Mouse (Mus musculus) kidney, embryonic 15.5 days (tissue): Measurements from ENCODE around the gene Dctn1. TPM values are rescaled to one million over a fixed set of nuclear protein-coding genes. Genes with fewer than 3 reads are reported as not detected.

Experiments
- ATAC-seq: fragments of 200-750 bp; cut with Nextera tagmentation; replicated peaks from 2 replicates; pipeline ENCODE4 v1.8.0; 2017; ENCODE audit warnings: moderate TSS enrichment; ENCODE audit not compliant: low FRiP score
- H3K27ac ChIP-seq: fragments of 300-500 bp; sonication (generic); 2 replicates; pipeline ENCODE4 v1.5.1; 2015; ENCODE audit warnings: mild to moderate bottlenecking, inconsistent platforms
- H3K27me3 ChIP-seq: fragments of 300-500 bp; sonication (generic); 2 replicates; pipeline ENCODE4 v1.6.1; 2015; ENCODE audit warnings: inconsistent platforms
- H3K36me3 ChIP-seq: fragments of 300-500 bp; sonication (generic); 2 replicates; pipeline ENCODE4 v1.6.1; 2015; ENCODE audit warnings: inconsistent platforms
- H3K4me1 ChIP-seq: fragments of 300-500 bp; sonication (generic); 2 replicates; pipeline ENCODE4 v1.6.1; 2015; ENCODE audit warnings: inconsistent platforms
- H3K4me2 ChIP-seq: fragments of 300-500 bp; sonication (generic); 2 replicates; pipeline ENCODE4 v1.6.1; 2015; ENCODE audit warnings: moderate library complexity, mild to moderate bottlenecking, inconsistent platforms
- H3K4me3 ChIP-seq: fragments of 300-500 bp; sonication (generic); replicated peaks from 2 replicates; pipeline ENCODE4 v1.5.1; 2015; ENCODE audit warnings: mild to moderate bottlenecking, inconsistent platforms
- H3K9ac ChIP-seq: fragments of 300-500 bp; sonication (generic); 2 replicates; pipeline ENCODE4 v1.6.1; 2015; ENCODE audit warnings: mild to moderate bottlenecking, inconsistent platforms
- H3K9me3 ChIP-seq: fragments of 300-500 bp; sonication (generic); replicated peaks from 2 replicates; pipeline ENCODE4 v1.6.1; 2016; ENCODE audit warnings: inconsistent platforms
- WGBS: fragments of 180-500 bp; shearing (Covaris S2); methylation state at CpG from one replicate; pipeline ENCODE4 v1.1.7; 2015; ENCODE audit warnings: mixed read lengths; 5-methylcytosine and 5-hydroxymethylcytosine counted together
- polyA plus RNA-seq: library from polyadenylated mRNA; unstranded; fragments of >200 nt; fragmentation: Nextera tagmentation; extraction: Ambion mirVana; gene quantifications from 2 replicates; pipeline ENCODE4 v1.2.1, GENCODE M21; 2015

Dctn1 gene
- 89.2 and 93.9 TPM in 2 replicates for polyA plus RNA-seq

DNA sequence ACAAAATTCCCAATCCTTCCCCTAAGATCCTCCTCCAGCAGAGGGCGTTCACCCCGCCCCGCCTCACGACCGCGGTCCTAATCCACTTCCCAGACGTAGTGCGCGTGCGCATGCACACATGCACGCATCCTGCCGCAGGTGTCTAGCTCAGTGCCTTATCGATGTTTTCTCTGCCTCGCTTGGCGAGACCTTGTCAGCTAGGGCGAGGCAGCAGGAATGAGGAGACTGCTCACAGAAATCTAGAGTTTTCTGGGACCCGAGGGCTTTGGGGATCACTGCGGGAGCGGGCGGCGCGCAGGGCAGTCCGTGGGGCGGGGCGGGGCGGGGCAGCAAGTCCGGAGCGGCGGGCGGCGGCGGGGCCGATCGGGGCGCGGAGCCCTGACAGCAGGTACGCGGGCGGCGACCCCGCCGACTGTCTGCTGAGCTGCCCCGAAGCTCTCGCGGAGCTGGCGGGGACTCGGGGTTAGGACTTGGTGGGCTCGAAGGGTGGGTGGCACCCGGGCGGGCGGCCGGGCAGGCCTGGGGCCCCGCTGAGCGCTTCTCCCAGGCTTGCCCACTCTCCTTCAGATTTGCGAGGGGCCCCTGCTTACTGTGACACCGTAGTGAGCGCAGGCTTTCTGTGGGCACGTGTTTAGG is at the start of gene Dctn1:
Gene Dctn1, plus strand, starts transcription at position 314 of the 636 bp plus-strand sequence.
- Histone ChIP-seq H3K4me3 (peak within 1 kb of the TSS; percentile 92), H3K36me3 (no peaks in the 10 kb centered on the region), H3K9me3 (no peaks in the 10 kb centered on the region), H3K27ac (peak within 1 kb of the TSS; percentile 87), H3K9ac (peak within 1 kb of the TSS; percentile 90), H3K27me3 (peaks cover 20% of the 10 kb centered on the region), H3K4me2 (peak within 1 kb of the TSS; percentile 72), H3K4me1 (peaks cover 59% of the 10 kb centered on the region)
- WGBS: under 1% methylated on average over 57 of the region's 58 CpGs
- peak; percentile 83 for ATAC-seq

DNA sequence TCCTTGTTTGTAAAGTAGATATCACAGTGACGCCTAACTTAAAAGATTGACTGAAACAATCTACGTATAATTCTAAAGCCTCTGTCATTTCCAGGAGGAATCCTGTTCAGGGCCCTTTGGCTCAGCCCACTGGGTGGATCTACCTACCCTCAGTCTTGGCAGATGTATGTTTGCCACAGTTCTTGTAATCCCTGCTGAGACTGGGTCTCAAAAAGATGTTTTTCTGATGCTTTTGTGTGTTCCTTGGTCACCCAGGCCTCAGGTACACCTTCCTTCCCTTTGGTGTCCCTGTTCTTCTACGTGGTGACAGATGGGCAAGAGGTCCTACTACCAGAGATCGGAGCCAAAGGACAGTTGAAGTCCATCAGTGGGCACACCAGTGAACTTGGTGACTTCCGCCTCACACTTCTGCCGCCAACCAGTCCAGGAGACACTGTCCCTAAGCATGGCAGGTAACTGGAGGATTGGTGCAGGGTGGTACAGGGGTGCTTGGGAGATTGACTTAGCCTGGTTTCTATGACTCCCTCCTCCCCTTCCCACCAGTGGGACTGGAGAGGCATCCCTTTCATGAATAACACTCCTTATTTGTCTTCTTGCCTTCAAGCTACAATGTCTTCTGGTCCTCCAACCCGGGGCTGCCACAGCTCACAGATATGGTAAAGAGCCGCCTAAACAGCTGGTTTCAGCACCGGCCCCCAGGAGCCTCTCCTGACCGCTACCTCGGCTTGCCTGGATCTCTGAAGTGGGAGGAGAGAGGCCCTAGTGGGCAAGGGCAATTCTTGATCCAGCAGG is 49.2 kb upstream of the Dctn1 start:
- Histone ChIP-seq H3K9me3 (no peaks in the 10 kb centered on the region), H3K4me2 (peak overlapping the region; percentile 93), H3K27me3 (no peaks in the 10 kb centered on the region), H3K4me3 (peak overlapping the region; percentile 92), H3K9ac (peak overlapping the region; percentile 88), H3K4me1 (peaks cover 59% of the 10 kb centered on the region), H3K36me3 (peaks cover 32% of the 10 kb centered on the region), H3K27ac (peak overlapping the region; percentile 90; the same call in 1 of the 2 replicates)
- no peak for ATAC-seq
- WGBS: 71% methylated on average over 11 of the region's 11 CpGs

DNA sequence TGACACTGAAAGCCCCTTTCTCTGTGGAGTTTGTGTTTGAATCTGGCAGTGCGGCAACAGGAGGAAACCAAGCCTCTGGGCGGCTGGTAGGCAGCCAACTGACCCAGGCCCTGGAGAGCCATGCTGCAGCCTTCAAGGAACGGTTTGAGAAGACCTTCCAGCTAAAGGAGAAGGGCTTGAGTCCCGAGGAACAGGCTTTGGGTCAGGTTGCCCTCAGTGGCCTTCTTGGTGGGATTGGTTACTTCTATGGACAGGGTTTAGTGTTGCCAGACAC is 48.6 kb upstream of the Dctn1 start:
- Histone ChIP-seq H3K27me3 (no peaks in the 10 kb centered on the region), H3K4me1 (peaks cover 60% of the 10 kb centered on the region), H3K36me3 (peaks cover 32% of the 10 kb centered on the region), H3K4me3 (0 out of 2 replicates have a peak overlapping the region, but pooled peaks have one; percentile 92), H3K9me3 (no peaks in the 10 kb centered on the region), H3K9ac (0 out of 2 replicates have a peak overlapping the region, but pooled peaks have one; percentile 88), H3K27ac (0 out of 2 replicates have a peak overlapping the region, but pooled peaks have one; percentile 7), H3K4me2 (no peak overlapping the region)
- no peak for ATAC-seq
- WGBS: 90% methylated on average over 4 of the region's 4 CpGs

DNA sequence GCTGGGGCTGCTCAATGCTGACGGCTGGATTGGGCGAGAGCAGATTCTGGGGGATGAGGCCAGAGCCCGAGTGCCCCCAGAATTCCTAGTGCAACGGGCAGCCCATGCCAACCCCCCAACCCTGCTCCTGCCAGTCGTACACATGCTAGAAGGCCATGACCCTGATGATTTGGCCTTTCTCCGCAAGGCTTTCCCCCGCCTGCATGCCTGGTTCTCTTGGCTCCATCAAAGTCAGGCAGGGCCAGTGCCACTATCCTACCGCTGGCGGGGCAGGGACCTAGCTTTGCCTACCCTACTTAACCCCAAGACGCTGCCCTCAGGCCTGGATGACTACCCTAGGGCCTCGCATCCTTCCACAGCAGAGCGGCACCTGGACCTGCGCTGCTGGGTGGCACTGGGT is 48.1 kb upstream of the Dctn1 start:
- no peak overlapping the region for H3K4me3 ChIP-seq
- H3K27ac ChIP-seq: no peak overlapping the region

DNA sequence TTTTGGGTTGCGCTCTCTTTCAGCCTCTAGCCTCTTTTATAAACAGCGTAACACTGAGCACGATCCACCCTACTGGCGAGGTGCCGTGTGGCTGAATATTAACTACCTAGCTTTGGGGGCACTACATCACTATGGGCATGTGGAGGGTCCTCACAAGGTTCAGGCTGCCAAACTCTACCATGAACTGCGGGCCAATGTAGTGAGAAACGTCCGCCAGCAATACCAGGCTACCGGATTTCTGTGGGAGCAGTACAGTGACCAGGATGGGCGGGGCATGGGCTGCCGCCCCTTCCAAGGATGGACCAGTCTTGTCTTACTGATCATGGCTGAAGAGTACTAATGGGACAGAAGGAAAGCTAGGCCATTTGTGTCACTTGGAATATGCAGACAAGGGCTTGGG is 47.4 kb upstream of the Dctn1 start:
- WGBS: 83% methylated on average over 11 of the region's 11 CpGs
- peaks cover 73% of the 10 kb centered on the region for H3K4me1 ChIP-seq

More for the DNA sequence above, 48.1 kb upstream of the Dctn1 start:
- peaks cover 65% of the 10 kb centered on the region for H3K4me1 ChIP-seq
- no peak overlapping the region for H3K4me2 ChIP-seq
- 89% methylated on average over 13 of the region's 13 CpGs for WGBS
- no peaks in the 10 kb centered on the region for H3K9me3 ChIP-seq
- H3K36me3 ChIP-seq: peaks cover 32% of the 10 kb centered on the region
- H3K27me3 ChIP-seq: no peaks in the 10 kb centered on the region
- no peak for ATAC-seq
- H3K9ac ChIP-seq: peak overlapping the region; percentile 34; the same call in 1 of the 2 replicates

DNA sequence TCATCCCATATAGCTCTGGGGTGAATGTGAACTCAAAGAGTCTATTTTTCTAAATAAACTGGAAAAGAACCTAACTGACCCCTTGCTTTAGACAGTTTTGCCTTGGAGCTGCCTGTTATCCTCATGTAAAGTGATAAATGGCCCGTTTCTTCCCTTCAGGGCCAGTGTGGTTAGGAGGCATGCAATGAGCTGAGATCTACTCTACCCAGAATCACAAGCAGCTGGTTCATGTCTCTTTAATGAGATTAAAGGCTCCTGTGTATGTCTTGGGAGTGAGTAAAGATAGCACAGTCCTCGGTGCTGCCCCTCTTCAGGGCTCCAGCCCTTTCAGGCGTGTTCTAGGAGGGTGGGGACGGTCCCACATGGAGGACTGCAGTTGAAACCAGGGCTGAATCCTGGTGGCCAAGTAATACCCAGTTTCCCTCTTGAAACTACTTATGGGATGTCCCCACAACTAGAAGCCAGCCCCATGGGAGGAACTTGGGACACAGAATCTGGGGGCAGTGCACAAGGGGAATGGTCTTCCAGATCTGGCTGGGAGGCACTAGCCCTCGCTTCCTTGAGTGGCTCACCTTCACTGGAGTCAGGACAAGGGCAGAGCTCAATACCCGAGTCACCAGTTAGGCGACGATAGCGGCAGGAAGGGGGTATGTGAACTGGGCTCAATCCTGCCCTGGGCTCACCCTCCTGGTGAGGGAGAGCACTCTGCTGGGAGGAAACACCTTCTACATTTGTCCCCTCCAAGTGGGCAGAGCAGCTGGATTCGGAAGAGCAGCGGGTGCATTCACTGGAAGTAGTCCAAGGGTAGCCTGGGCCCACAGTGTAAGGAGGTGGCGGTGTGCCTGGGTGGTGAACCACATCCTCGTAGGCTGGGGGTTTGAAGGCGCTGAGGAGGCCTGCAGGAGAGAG is 46.6 kb upstream of the Dctn1 start:
- Histone ChIP-seq H3K4me1 (peaks cover 80% of the 10 kb centered on the region), H3K9ac (peak overlapping the region; percentile 81; the same call in 1 of the 2 replicates), H3K4me3 (peak overlapping the region; percentile 82), H3K27me3 (no peaks in the 10 kb centered on the region), H3K27ac (peak overlapping the region; percentile 63), H3K9me3 (no peaks in the 10 kb centered on the region), H3K36me3 (peaks cover 32% of the 10 kb centered on the region), H3K4me2 (peak overlapping the region; percentile 97)
- no peak for ATAC-seq
- 75% methylated on average over 14 of the region's 14 CpGs for whole genome bisulfite sequencing

More for the DNA sequence above, 47.4 kb upstream of the Dctn1 start:
- no peak for ATAC-seq
- Histone ChIP-seq H3K4me3 (no peak overlapping the region), H3K9ac (no peak overlapping the region), H3K4me2 (no peak overlapping the region), H3K27ac (peak overlapping the region; percentile 63), H3K36me3 (peaks cover 32% of the 10 kb centered on the region), H3K9me3 (no peaks in the 10 kb centered on the region), H3K27me3 (no peaks in the 10 kb centered on the region)

DNA sequence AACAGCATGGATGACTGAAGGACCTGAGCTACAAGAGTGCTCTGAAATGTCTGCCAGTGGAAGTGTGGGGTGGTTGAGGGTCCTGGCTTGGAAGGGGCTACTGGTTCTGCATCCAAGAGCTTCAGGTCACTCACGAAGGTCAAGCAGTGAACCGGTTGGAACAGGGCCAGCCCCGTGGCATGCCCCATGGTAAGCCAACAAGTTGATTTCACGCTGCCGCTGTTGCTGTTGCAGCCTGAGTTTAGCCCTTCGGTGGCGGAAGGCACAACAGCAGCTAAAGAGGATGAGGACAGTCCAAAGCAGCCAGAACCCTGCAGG is 46.0 kb upstream of the Dctn1 start:
- peaks cover 80% of the 10 kb centered on the region for H3K4me1 ChIP-seq
- H3K4me3 ChIP-seq: peak overlapping the region; percentile 82
- H3K9me3 ChIP-seq: no peaks in the 10 kb centered on the region
- H3K27ac ChIP-seq: peak overlapping the region; percentile 63
- WGBS: 71% methylated on average over 7 of the region's 7 CpGs
- peaks cover 32% of the 10 kb centered on the region for H3K36me3 ChIP-seq
- H3K9ac ChIP-seq: peak overlapping the region; percentile 81
- H3K27me3 ChIP-seq: no peaks in the 10 kb centered on the region
- ATAC-seq: no peak
- H3K4me2 ChIP-seq: peak overlapping the region; percentile 97

DNA sequence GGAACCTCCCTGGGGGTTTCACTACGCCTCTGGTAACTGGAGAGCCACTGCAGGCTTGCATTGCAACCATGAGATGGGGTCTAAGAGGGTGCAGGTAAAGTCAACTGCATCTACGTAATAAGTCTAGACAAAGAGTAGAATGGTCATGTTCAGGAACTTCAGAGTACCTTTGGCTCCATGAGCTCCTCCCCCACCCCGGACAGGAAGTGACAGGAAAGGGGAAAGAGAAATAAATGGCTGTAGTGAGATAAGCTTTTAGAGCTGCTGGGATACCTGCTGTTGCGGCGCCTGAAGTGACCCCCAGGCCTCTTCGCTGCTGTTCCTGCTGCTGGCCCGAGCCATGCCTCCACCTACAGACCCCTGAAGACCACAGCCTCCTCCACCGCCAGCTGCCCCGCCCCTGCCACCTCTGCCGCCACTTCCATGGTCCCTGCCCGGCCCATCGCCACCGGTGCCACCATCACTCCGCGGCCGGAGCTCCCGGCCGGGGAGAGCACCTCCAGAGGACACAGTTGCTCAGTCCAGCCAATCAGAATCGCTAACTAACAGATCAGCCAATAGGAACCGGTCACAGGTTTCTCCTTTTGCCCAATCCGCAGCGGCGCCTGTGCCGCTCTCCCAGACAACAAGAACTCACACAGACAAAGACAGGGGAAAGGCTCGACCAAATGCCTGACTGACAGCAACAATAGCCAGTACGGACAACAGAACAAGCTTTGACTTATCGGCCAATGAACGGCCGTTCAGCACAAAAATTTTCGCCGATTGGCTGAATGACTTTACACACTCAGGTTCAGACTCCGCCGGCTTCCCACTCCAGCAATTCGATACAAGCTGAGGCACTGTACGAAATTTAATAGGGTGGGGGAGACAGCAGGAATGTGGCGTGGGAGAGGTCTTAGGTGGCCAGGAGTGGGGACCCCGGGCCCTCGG is 44.5 kb upstream of the Dctn1 start, which contains the start of gene Wbp1:
Gene Wbp1, minus strand, starts transcription at position 630 of the 933 bp plus-strand sequence.
- Histone ChIP-seq H3K4me1 (peaks cover 77% of the 10 kb centered on the region), H3K36me3 (peaks cover 32% of the 10 kb centered on the region), H3K9me3 (no peaks in the 10 kb centered on the region), H3K4me2 (peak within 1 kb of the TSS; percentile 97), H3K27ac (peak within 1 kb of the TSS; percentile 97), H3K9ac (peak within 1 kb of the TSS; percentile 81), H3K27me3 (no peaks in the 10 kb centered on the region), H3K4me3 (peak within 1 kb of the TSS; percentile 82)
- ATAC-seq: peak; percentile 94
- under 1% methylated on average over 38 of the region's 38 CpGs for WGBS

DNA sequence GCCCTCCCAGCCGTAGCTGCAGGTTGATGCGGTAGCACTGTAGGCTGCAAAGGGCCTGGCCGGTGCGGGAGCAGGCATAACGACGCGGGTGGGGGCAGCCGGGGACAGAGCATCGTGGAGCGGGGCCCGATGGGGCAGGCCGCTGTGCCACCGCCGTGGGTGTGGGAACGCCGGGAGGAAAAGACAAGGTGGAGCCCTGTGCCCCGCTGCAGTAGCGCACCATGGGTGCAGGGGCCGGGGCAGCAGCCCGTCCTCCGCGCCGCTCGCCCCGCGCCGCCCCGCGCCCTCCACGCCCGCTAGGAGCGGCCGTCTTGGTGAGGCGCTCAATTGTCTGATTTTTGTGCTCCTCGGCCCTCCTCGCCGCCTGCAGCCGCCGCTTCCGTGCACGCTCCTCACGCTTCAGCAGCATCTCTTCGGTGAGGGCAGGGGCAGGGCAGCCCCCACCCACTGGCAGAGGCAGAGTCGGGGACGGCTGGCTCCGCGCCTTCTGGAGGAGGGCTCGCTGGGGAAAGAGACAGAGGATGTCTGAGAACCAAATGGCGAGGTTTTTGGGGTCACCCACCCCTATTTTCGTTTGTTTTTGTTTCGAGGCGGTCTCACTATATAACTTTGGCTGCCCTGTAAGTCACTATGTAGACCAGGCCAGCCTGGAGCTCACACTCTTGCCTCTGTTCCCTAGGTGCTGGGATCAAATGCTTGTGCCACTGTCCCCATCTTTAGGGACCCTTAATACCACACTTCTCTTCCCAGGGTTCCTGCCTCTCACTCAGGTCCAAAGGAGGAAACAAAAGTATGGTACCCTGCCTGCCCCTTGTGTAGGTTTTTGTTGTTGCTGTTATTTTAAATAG is 43.6 kb upstream of the Dctn1 start:
- Histone ChIP-seq H3K27me3 (no peaks in the 10 kb centered on the region), H3K4me2 (peak overlapping the region; percentile 97), H3K27ac (peak overlapping the region; percentile 97), H3K36me3 (peaks cover 28% of the 10 kb centered on the region), H3K9me3 (no peaks in the 10 kb centered on the region), H3K4me1 (peaks cover 68% of the 10 kb centered on the region), H3K9ac (peak overlapping the region; percentile 80), H3K4me3 (peak overlapping the region; percentile 82)
- 1% methylated on average over 39 of the region's 52 CpGs for WGBS
- ATAC-seq: no peak; the same call in 1 of the 2 replicates

DNA sequence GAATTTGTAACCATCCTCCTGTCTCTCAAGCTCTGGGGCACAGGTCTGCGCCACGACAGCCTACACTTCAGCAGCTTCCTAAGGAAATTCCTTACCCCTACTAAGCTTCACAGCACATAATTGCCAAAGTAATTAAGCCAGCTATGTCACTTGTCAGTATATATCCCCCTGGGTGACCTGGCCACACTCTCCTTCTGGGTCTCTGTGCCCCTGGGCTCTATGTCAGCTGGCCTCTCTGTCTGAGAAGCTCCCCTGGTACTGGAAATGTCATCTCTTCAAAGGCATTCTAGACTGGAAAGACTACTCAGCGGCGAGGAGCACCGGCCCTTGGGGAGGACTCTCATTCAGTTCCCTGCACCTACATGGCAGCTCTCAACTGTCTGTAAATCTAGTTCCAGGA is 42.8 kb upstream of the Dctn1 start:
- Histone ChIP-seq H3K9ac (no peak overlapping the region), H3K4me1 (peaks cover 59% of the 10 kb centered on the region), H3K4me3 (peak overlapping the region; percentile 82), H3K36me3 (peaks cover 19% of the 10 kb centered on the region), H3K27me3 (no peaks in the 10 kb centered on the region), H3K9me3 (no peaks in the 10 kb centered on the region), H3K27ac (peak overlapping the region; percentile 97), H3K4me2 (peak overlapping the region; percentile 97)
- WGBS: 70% methylated on average over 5 of the region's 5 CpGs
- ATAC-seq: no peak
